Mouse (Mus musculus): ENCODE results near the gene Adipor2.

DNA sequence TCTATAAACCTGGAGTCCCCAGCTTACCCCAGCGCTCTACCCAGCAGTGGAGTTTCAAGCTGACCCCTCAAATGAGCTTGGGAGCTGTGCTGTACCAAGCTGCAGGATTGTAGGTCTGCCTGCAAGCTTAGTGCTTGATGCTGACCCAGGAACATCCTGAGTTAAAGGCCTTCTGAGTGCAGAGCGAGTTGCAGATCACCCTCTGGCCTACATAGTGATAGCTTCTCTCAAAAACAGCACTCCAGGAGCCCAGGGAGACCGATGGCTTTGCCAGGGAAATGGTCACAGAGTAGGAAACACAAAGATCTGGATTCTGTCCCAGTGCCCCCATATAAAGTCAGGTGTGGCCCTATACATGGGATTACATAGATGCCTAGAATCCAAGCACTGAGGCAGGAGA lies 6.0 kb downstream of the Adipor2 start:
- no peak for TF ChIP-seq POLR2A (IDR thresholded peaks at IDR 0.05; ENCODE audit: insufficient read depth, low read depth, low read length)
- no peak for TF ChIP-seq CTCF (IDR thresholded peaks at IDR 0.05; ENCODE audit: insufficient read depth, low read depth, low read length)
